Mouse (Mus musculus) left cerebral cortex, postnatal 4 days (tissue): ENCODE measurements around the gene Mmp25. TPM values are rescaled to one million over a fixed set of nuclear protein-coding genes. Genes with fewer than 3 reads are reported as not detected.
A peak's percentile ranks its signal among the peaks of the same experiment; 100 is the strongest.

Experiments
- DNase-seq: peaks from one replicate; pipeline ENCODE4 v3.0.0-alpha.2; 2022
- intact Hi-C: fragments of 180-260 bp; cut with DNase I; formaldehyde crosslinking; loops from one replicate; pipeline ENCODE4 v1.15.1; 2025
- total RNA-seq, 2 experiments: library from RNA; stranded (reverse); gene quantifications; 2 replicates each; pipeline ENCODE4 v1.2.3; 2021

Mmp25 gene
- 1 to 10 TPM; 1.5 TPM for total RNA-seq

- intact Hi-C loops, result no loop called here
- peak; percentile 32 for DNase-seq
These were observed at the start of gene Mmp25 for GRCm38 (mm10) chr17:23644613-23645495. Gene Mmp25, minus strand, starts transcription at chr17:23645277.

DNA sequence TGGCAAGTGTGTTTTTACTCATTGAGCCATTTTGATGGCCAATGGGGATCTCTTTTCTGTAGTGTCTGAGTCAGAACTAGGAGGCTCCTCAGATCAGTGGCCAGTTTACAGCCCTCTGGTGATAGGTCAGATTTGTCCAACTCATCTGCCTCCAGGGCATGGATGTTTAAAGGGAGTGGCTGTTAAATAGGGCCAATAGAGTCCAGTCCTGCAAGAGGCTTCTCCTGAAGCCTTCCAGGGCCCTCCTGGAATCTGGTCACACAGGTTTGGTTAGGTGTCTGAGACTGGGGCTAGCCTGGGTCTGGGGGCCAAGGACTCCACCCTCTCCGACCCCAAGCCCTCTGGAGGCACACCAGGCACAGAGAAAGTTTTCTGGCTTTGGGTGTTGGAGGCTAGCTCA is 49.4 kb upstream of the Mmp25 start:
- intact Hi-C loops, result no loop called here
- no peak for DNase-seq

DNA sequence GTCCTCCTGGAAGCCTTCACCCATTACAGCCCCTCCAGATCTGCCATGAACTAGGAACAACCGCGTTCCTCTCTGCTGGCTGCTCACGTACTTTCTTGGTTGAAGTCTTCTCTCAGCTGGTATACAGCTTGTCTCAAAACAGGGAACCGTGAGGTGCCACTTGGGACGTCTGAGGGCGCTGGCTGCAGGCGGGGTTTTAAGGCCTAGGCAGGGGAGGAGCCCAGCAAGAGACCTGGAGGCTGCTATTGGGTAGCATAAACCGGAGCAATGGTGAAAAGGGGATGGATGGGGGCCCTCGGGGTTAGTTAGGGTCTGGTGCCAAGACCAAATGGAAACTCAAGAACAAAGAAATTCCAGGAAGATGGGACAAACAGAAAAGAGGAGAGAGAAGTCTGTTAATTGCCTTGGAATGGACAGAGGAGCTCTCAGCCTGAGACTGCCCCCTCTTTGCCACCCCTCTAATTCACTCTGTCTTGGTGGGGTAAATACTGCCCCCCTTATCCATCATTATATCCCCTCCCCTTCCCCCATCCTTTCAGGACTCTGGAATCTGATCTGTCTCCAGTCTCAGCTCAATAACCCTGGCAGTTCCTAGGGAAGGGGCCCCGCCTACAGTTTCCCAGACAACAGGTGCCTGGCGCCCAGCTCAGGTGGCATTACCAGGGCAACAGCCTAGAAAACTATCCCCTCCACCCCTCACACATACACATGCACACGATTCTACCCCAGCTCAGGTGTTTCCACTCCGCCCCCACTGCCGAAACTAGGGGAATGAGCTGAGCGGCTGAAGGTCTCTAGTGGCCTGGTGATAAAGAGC is 39.0 kb upstream of the Mmp25 start, which contains the start of gene Cldn9:
Cldn9 (minus strand) TSS at position 171 of the 817 bp plus-strand sequence.
- intact Hi-C loops, result no loop called here
- no peak for DNase-seq

DNA sequence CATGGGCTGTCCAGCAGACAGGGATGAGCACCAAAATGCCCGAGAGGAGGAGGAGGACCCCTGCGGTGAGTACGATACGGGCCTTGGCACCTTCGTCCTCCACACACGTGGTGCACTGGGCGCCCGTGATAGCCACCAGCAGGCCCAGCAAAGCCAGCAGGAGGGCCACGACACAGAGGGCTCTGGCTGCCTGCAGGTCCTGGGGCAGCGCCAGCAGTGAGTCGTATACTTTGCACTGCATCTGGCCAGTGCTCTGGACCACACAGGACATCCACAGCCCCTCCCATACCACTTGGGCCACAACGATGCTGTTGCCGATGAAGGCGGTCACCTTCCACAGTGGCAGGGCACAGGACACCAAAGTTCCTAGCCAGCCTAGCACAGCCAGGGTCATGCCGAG is 38.1 kb upstream of the Mmp25 start:
- no peak for DNase-seq
- intact Hi-C loops, result no loop called here

GRCm38 (mm10) chr17:23682530-23682929 is 37.5 kb upstream of the Mmp25 start:
- no peak for DNase-seq
- intact Hi-C loops, result no loop called here

DNA sequence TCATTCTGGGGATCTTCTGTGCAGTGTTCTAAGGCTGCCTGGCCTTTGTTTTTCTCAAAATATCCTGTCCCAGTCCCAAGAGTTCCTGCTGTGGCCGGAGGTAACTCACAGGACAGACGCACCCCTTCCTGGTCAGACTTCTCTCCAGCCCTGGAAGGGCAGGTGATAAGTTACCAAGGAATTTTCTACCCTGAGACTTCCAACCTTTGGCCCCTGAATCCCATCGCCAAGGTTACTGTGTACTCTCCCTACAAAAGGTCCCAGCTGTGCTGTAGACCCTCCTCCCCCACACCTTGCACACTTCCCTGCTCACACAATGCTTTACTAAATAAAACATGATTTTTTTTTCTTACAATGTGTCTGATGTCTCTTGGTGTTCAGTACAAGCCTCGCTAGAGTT is 37.0 kb upstream of the Mmp25 start:
- DNase-seq, result no peak
- intact Hi-C loops, result no loop called here

DNA sequence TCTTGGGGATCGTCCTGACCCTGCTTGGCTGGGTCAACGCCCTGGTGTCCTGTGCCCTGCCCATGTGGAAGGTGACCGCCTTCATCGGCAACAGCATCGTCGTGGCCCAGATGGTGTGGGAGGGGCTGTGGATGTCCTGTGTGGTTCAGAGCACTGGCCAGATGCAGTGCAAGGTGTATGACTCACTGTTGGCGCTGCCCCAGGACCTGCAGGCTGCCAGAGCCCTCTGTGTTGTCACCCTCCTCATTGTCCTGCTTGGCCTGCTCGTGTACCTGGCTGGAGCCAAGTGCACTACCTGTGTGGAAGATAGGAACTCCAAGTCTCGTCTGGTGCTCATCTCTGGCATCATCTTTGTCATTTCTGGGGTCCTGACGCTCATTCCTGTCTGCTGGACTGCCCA is 36.0 kb upstream of the Mmp25 start:
- intact Hi-C loops, result no loop called here
- DNase-seq, result no peak

- intact Hi-C loops, result no loop called here
These were observed 35.3 kb upstream of the Mmp25 start for GRCm38 (mm10) chr17:23680336-23680735.

GRCm38 (mm10) chr17:23679127-23679835 is 34.2 kb upstream of the Mmp25 start, which contains the start of gene Cldn6:
Gene Cldn6, plus strand, starts transcription at chr17:23679249.
- intact Hi-C loops, result no loop called here
- no peak for DNase-seq

More at GRCm38 (mm10) chr17:23680336-23680735, 35.3 kb upstream of the Mmp25 start:
- no peak for DNase-seq

GRCm38 (mm10) chr17:23677236-23677679 is 32.2 kb upstream of the Mmp25 start, which contains the start of gene Tnfrsf12a:
Gene Tnfrsf12a, minus strand, starts transcription at chr17:23677468.
- intact Hi-C loops, result no loop called here
- peak; percentile 75 for DNase-seq

DNA sequence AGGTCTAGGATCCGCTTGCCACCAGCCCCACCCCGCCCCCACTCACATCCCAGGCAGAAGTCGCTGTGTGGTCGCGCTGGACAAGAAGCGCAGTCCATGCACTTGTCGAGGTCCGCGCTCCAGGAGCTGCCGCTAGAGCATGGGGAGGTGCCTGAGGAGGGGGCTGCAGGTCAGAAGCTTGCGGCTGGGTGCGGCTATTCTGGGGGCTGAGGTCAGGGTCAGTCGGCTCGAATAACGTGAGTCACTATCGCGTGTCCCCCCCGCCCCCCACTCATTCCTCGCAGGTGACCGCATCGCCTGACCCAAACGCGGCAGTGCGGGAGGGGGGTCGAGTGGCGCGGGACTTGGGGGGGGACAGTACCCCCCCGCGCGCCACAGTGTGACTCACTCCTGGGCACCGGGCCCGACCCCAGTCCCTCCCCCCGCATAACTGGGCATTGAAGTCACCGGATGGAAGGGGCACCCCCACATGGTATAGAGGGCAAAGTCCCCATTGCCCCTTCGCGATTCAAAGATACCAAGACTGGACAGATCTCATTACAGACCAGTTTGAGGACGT is 31.5 kb upstream of the Mmp25 start:
- intact Hi-C loops, result no loop called here
- peak; percentile 45 for DNase-seq

- intact Hi-C loops, result no loop called here
- DNase-seq, result no peak
These were observed 30.6 kb upstream of the Mmp25 start for GRCm38 (mm10) chr17:23675564-23676281.

GRCm38 (mm10) chr17:23675127-23675526 is 30.1 kb upstream of the Mmp25 start:
- intact Hi-C loops, result no loop called here
- DNase-seq, result no peak

GRCm38 (mm10) chr17:23674271-23674952 is 29.3 kb upstream of the Mmp25 start:
- no peak for DNase-seq
- intact Hi-C loops, result no loop called here

DNA sequence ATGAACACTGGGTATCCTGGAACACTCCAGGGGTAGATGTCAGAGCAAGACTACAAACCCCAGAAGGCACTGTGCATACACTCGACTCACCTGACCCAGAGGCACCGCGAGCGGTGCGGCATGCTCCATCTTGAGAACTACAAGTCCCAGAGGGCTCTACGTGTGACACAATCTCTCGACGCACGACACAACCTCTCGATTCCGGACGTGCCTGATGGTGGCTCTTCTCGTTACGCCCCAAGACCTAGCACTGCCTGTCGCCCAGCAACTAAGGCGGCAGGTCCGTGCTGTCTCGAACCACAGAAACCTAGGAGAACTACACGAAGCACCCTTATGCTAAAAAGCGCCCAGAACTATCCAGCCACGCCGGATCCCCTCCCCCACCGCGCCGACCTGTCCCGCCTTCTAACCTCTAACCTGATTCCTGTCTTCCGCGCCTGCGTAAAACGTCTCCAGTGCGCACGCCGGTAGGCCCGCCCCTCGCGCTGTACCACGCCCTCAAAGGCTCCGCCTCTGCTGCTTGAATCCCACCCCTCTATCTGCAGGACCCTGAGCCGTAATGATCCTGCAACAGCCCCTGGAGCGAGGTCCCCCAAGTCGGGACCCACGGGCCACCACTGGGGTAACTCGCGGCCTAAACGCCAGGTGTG is 28.5 kb upstream of the Mmp25 start, which contains the start of the genes Hcfc1r1 and Thoc6:
Hcfc1r1 (plus strand) TSS at position 173 of the 650 bp plus-strand sequence.
Thoc6 (minus strand) TSS at position 459 of the 650 bp plus-strand sequence.
- peak; percentile 93 for DNase-seq
- intact Hi-C loops, result no loop called here

- intact Hi-C loops, result no loop called here
- DNase-seq, result no peak
These were observed 27.7 kb upstream of the Mmp25 start for GRCm38 (mm10) chr17:23672761-23673160.

DNA sequence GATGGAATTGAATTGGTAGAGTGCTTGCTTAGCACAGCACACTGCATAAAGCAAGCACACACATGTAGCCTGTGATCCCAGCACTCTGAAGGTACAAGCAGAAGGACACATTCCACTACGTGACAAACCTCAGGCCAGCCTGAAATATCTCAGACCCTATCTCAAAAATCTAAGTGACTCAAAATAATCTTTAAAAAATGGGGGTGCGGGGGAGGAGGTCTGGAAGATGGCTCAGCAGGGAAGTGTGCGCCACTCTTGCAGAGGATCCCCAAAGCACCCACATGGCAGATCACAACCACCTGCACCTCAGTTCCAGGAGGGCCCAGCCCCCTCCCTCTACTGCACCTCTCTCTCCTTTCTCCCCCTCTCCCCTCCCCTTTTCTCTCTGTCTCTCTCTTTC is 26.4 kb upstream of the Mmp25 start:
- no peak for DNase-seq
- intact Hi-C loops, result no loop called here

- DNase-seq, result no peak
- intact Hi-C loops, result no loop called here
These were observed 25.5 kb upstream of the Mmp25 start for GRCm38 (mm10) chr17:23670516-23671074.
